Mouse (Mus musculus): ENCODE data around the gene Notum. TPM values are rescaled to one million over a fixed set of nuclear protein-coding genes. Genes with fewer than 3 reads are reported as not detected.

Notum gene
- total RNA-seq, 2 experiments from 2014 or later: not detected

GRCm38 (mm10) chr11:120666617-120667016 lies 5.6 kb upstream of the Notum start:
- TF ChIP-seq CTCF (IDR thresholded peaks at IDR 0.05): no peak
- no peak overlapping the region for H3K4me3 ChIP-seq

GRCm38 (mm10) chr11:120665406-120665805 lies 4.4 kb upstream of the Notum start:
- Histone ChIP-seq H3K4me3 (no peak overlapping the region), H3K27ac (no peak overlapping the region)
- DNase-seq: peak; percentile 51
- TF ChIP-seq CTCF (IDR thresholded peaks at IDR 0.05): no peak
- intact Hi-C loops (cut with DNase I): loop anchor here (2.0 kb wide), 1 partner anchor 21 kb away; no protein-coding TSS in a partner anchor

More at GRCm38 (mm10) chr11:120666617-120667016, 5.6 kb upstream of the Notum start:
- H3K27ac ChIP-seq: no peak overlapping the region
- intact Hi-C loops (cut with DNase I): no loop called here
- DNase-seq: peak; percentile 38

- no peak for TF ChIP-seq CTCF (IDR thresholded peaks at IDR 0.05)
- intact Hi-C loops (cut with DNase I): loop anchor here (2.0 kb wide), 1 partner anchor 23 kb away; no protein-coding TSS in a partner anchor
- Histone ChIP-seq H3K27ac (no peak overlapping the region), H3K4me3 (no peak overlapping the region)
- DNase-seq: no peak
Observed at GRCm38 (mm10) chr11:120663714-120664113, 2.7 kb upstream of the Notum start.

- no peak for TF ChIP-seq CTCF (IDR thresholded peaks at IDR 0.05)
- intact Hi-C loops (cut with DNase I): no loop called here
- Histone ChIP-seq H3K27ac (no peak overlapping the region), H3K4me3 (no peak overlapping the region)
- no peak for DNase-seq
Observed at GRCm38 (mm10) chr11:120662759-120663158, 1.8 kb upstream of the Notum start.

GRCm38 (mm10) chr11:120660301-120661075 lies 487 bp downstream of the Notum start:
- intact Hi-C loops (cut with DNase I): no loop called here
- peak; percentile 64 for DNase-seq
- H3K4me3 ChIP-seq: peak overlapping the region; percentile 75
- TF ChIP-seq CTCF (IDR thresholded peaks at IDR 0.05): peak; percentile 50
- H3K27ac ChIP-seq: no peak overlapping the region

- Histone ChIP-seq H3K4me3 (peak overlapping the region; percentile 75), H3K27ac (no peak overlapping the region)
- peak; percentile 45 for DNase-seq
- no peak for TF ChIP-seq CTCF (IDR thresholded peaks at IDR 0.05)
- intact Hi-C loops (cut with DNase I): loop anchor here (1.0 to 10.0 kb wide), 3 partner anchors 13 to 115 kb away; partner anchors contain the start of gene Aspscr1
Observed at GRCm38 (mm10) chr11:120659509-120660300, 1.3 kb downstream of the Notum start.

GRCm38 (mm10) chr11:120658876-120659410 lies 2.0 kb downstream of the Notum start:
- H3K27ac ChIP-seq: no peak overlapping the region
- DNase-seq: peak; percentile 88
- peak overlapping the region; percentile 25; the same call in 1 of the 2 replicates for H3K4me3 ChIP-seq
- peak; percentile 93 for TF ChIP-seq CTCF (IDR thresholded peaks at IDR 0.05)
- intact Hi-C loops (cut with DNase I): loop anchor here (1.0 to 10.0 kb wide), 3 partner anchors 14 to 116 kb away; partner anchors contain the start of gene Aspscr1

GRCm38 (mm10) chr11:120657301-120657700 lies 3.7 kb downstream of the Notum start:
- intact Hi-C loops (cut with DNase I): loop anchor here (10.0 kb wide), 1 partner anchor 118 kb away; no protein-coding TSS in a partner anchor
- TF ChIP-seq CTCF (IDR thresholded peaks at IDR 0.05): no peak
- DNase-seq: no peak
- no peak overlapping the region for H3K27ac ChIP-seq
- H3K4me3 ChIP-seq: no peak overlapping the region

GRCm38 (mm10) chr11:120654741-120655140 lies 6.2 kb downstream of the Notum start:
- no peak overlapping the region for H3K4me3 ChIP-seq
- TF ChIP-seq CTCF (IDR thresholded peaks at IDR 0.05): no peak
- DNase-seq: no peak
- no peak overlapping the region for H3K27ac ChIP-seq
- intact Hi-C loops (cut with DNase I): loop anchor here (10.0 kb wide), 1 partner anchor 120 kb away; no protein-coding TSS in a partner anchor

GRCm38 (mm10) chr11:120651872-120652271 lies 9.1 kb downstream of the Notum start:
- no peak for DNase-seq
- Histone ChIP-seq H3K4me3 (no peak overlapping the region), H3K27ac (no peak overlapping the region)
- intact Hi-C loops (cut with DNase I): loop anchor here (10.0 kb wide), 1 partner anchor 123 kb away; no protein-coding TSS in a partner anchor
- TF ChIP-seq CTCF (IDR thresholded peaks at IDR 0.05): peak; percentile 49

GRCm38 (mm10) chr11:120648001-120648476 lies 12.9 kb downstream of the Notum start, which contains the start of gene Myadml2:
Myadml2 (minus strand) TSS chr11:120648158.
- Histone ChIP-seq H3K4me3 (peak within 1 kb of the TSS; percentile 76), H3K27ac (peak within 1 kb of the TSS; percentile 99)
- DNase-seq: peak; percentile 84
- intact Hi-C loops (cut with DNase I): no loop called here
- 0 out of 2 replicates have a peak, but pooled peaks have one; percentile 10 for TF ChIP-seq CTCF (IDR thresholded peaks at IDR 0.05)
